Mouse (Mus musculus) adipose tissue, adult 10 weeks (tissue): Measurements from ENCODE around the gene Rpl13a. TPM values are rescaled to one million over a fixed set of nuclear protein-coding genes. Genes with fewer than 3 reads are reported as not detected.

ENCODE experiments used
- polyA plus RNA-seq: library from polyadenylated mRNA; stranded (reverse); fragments of 350-450 nt; fragmentation: Illumina TruSeq; extraction: RNeasy Lipid Tissue Mini Kit (QIAGEN cat#74804); gene quantifications from one replicate; pipeline ENCODE4 v1.2.3, GENCODE M21; 2014; ENCODE audit warnings: low read depth, low replicate concordance

Gene Rpl13a
- polyA plus RNA-seq: 2,139 TPM

GRCm38 (mm10) chr7:45128624-45129246 is at the start of gene Rpl13a:
TSS of gene Rpl13a (minus strand) at chr7:45128761.

DNA sequence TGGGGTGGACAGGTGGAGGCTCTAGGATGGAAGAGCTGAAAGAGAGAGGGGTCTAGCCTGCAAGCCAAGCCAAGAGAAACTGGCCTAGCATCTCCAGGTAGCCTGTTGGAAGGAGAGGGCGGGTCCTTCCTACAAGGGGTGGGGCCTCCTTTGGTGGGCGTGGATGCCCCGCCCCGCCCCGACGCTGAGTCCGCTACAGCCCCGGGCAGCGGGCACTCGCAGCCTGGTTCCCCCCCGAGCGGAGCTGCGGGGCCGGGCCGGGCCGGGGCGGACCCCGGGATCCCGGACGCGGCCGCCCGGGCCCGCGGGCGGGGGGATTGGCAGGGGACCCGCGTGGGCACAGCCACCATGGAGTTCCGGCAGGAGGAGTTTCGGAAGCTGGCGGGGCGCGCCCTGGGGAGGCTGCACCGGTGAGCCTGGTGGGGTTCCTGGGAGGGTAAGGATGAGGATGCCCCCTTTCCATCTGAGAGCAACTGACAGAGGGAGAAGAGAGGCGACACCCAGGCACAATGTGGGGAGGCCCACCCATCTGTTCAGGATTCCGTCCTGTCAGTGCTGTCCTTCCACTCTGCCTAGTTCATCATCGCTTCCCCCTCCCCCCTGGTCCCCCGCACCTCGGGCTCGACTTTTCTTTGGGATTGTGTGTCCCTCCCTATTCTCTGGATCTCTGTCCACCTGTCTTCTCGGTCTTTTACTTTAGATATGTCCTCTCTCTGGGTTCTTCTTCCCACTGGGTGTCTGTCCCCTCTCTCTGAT is 35.4 kb upstream of the Rpl13a start, which contains the start of gene Slc17a7:
Gene Slc17a7, plus strand, starts transcription at position 215 of the 756 bp plus-strand sequence.

GRCm38 (mm10) chr7:45154096-45154992 is 25.8 kb upstream of the Rpl13a start, which contains the start of the genes Pih1d1 and Aldh16a1:
TSS of gene Pih1d1 (plus strand) at chr7:45154303.
TSS of gene Aldh16a1 (minus strand) at chr7:45154584.

GRCm38 (mm10) chr7:45135993-45136567 is 7.5 kb upstream of the Rpl13a start, which contains the start of the genes Gm45713 and Flt3l:
TSS of gene Gm45713 (minus strand) at chr7:45136231.
TSS of gene Flt3l (minus strand) at chr7:45136432.

DNA sequence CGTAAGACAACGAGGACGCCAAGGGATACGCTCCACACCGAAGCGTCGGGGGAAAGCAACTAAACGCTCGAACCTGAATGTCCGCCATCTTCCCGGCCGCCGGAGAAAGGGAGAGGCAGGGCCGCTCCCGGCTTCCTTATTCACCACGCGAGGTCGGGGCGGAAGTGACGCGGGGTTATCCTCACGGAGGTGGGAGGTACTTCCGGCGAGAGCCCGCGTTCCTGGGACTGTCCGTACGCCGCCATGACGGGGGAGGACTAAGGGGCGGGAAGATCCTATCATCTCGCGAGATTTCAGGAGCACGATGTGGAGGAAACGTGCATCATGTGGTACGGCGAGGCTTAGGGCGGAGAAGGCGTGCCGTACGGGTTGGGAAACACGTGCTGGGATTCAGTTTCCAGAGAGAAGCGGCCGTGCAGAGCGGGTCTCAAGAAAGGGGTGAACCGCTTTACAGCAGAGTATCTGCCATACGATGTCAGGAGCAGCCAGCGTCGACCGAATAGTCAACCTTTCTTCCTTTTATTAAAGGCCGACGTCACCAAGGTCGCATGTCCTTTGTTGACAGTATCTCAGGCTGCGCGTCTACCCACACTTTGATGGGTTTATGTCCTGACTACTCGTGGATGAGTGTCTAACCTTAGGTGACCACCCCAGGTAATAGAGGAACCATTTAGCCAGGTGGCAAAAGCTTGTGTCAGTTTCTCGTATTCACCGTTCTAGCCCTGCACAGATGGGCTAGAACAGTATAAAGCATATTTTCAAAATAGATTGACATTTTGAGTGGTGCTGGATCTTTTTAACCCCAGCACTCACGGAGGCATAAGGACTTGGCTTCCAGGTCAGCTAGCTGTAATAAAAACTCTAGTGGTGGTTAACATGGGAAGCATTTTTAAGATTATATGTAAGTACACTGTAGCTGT is 4.1 kb downstream of the Rpl13a start, which contains the start of gene Rps11:
Gene Rps11, minus strand, starts transcription at position 216 of the 920 bp plus-strand sequence.

GRCm38 (mm10) chr7:45103652-45104180 is 24.8 kb downstream of the Rpl13a start, which contains the start of gene Fcgrt:
TSS of gene Fcgrt (minus strand) at chr7:45103851.

GRCm38 (mm10) chr7:45092048-45092447 is 36.5 kb downstream of the Rpl13a start, which contains the start of gene Rcn3:
TSS of gene Rcn3 (minus strand) at chr7:45092221.

Other genes starting within 250 kb of the Rpl13a start
- gene Med25, start 236.0 kb downstream of the Rpl13a start, polyA plus RNA-seq: 66.0 TPM
- gene Fuz, start 232.7 kb downstream of the Rpl13a start, polyA plus RNA-seq: 22.8 TPM
- 62.5 TPM for gene Ap2a1, start 199.3 kb downstream of the Rpl13a start, polyA plus RNA-seq
- gene Tsks, start 185.6 kb downstream of the Rpl13a start, polyA plus RNA-seq: 12.6 TPM
- 8.7 TPM for gene Cpt1c, start 153.9 kb downstream of the Rpl13a start, polyA plus RNA-seq
- gene Prmt1, start 142.2 kb downstream of the Rpl13a start, polyA plus RNA-seq: 132 TPM
- gene Irf3, start 131.1 kb downstream of the Rpl13a start, polyA plus RNA-seq: 87.2 TPM
- 18.5 TPM for gene Bcl2l12, start 130.0 kb downstream of the Rpl13a start, polyA plus RNA-seq
- 57.7 TPM for gene Scaf1, start 112.4 kb downstream of the Rpl13a start, polyA plus RNA-seq
- 131 TPM for gene Rras, start 110.8 kb downstream of the Rpl13a start, polyA plus RNA-seq
- gene Prr12, start 75.9 kb downstream of the Rpl13a start, polyA plus RNA-seq: 15.7 TPM
- 43.3 TPM for gene Nosip, start 66.3 kb downstream of the Rpl13a start, polyA plus RNA-seq
- gene Prrg2, start 66.1 kb downstream of the Rpl13a start, polyA plus RNA-seq: 40.3 TPM
- 67.3 TPM for gene Rcn3, start 36.5 kb downstream of the Rpl13a start, polyA plus RNA-seq
- 149 TPM for gene Fcgrt, start 24.9 kb downstream of the Rpl13a start, polyA plus RNA-seq
- gene Rps11, start 4.3 kb downstream of the Rpl13a start, polyA plus RNA-seq: 1,035 TPM
- not detected for gene Gm45713, start 7.5 kb upstream of the Rpl13a start, polyA plus RNA-seq
- 23.0 TPM for gene Flt3l, start 7.7 kb upstream of the Rpl13a start, polyA plus RNA-seq
- 44.6 TPM for gene Pih1d1, start 25.5 kb upstream of the Rpl13a start, polyA plus RNA-seq
- 22.5 TPM for gene Aldh16a1, start 25.8 kb upstream of the Rpl13a start, polyA plus RNA-seq
- 0.97 TPM for gene Slc17a7, start 35.2 kb upstream of the Rpl13a start, polyA plus RNA-seq
- gene Gfy, start 50.8 kb upstream of the Rpl13a start, polyA plus RNA-seq: not detected
- not detected for gene Pth2, start 52.2 kb upstream of the Rpl13a start, polyA plus RNA-seq
- gene Ccdc155, start 76.1 kb upstream of the Rpl13a start, polyA plus RNA-seq: 1.5 TPM
- gene Dkkl1, start 83.4 kb upstream of the Rpl13a start, polyA plus RNA-seq: 37.0 TPM
- gene Tead2, start 87.0 kb upstream of the Rpl13a start, polyA plus RNA-seq: 17.0 TPM
- gene Cd37, start 110.4 kb upstream of the Rpl13a start, polyA plus RNA-seq: 13.6 TPM
- gene Slc6a16, start 112.3 kb upstream of the Rpl13a start, polyA plus RNA-seq: 1.4 TPM
- gene Slc6a21, start 148.8 kb upstream of the Rpl13a start, polyA plus RNA-seq: 9.4 TPM
- gene Trpm4, start 205.0 kb upstream of the Rpl13a start, polyA plus RNA-seq: 41.0 TPM
- gene Hrc, start 206.5 kb upstream of the Rpl13a start, polyA plus RNA-seq: 0.65 TPM
- gene Ppfia3, start 238.3 kb upstream of the Rpl13a start, polyA plus RNA-seq: 3.5 TPM
- 5.1 TPM for gene Lin7b, start 241.8 kb upstream of the Rpl13a start, polyA plus RNA-seq